Mouse (Mus musculus) neural tube, embryonic 15.5 days (tissue): ENCODE measurements at regions not wholly inside any gene's neighbourhood (a gene's known extent, or its start where the extent isn't known, plus 50 kb on each side); places are given as distances from the start of the nearest gene placed in this dataset.

Source experiments
- ATAC-seq: fragments of 200-750 bp; cut with Nextera tagmentation; 2 replicates; pipeline ENCODE4 v1.8.0; 2017; ENCODE audit warnings: mild to moderate bottlenecking, moderate TSS enrichment, moderate library complexity; ENCODE audit not compliant: low FRiP score
- H3K27ac ChIP-seq: fragments of 300-500 bp; sonication (generic); replicated peaks from 2 replicates; pipeline ENCODE4 v1.5.1; 2015; ENCODE audit warnings: mild to moderate bottlenecking, inconsistent platforms
- H3K27me3 ChIP-seq: fragments of 300-500 bp; sonication (generic); replicated peaks from 2 replicates; pipeline ENCODE4 v1.6.1; 2015; ENCODE audit warnings: inconsistent platforms
- H3K36me3 ChIP-seq: fragments of 300-500 bp; sonication (generic); 2 replicates; pipeline ENCODE4 v1.6.1; 2015; ENCODE audit warnings: inconsistent platforms
- H3K4me1 ChIP-seq: fragments of 300-500 bp; sonication (generic); 2 replicates; pipeline ENCODE4 v1.6.1; 2015; ENCODE audit warnings: inconsistent platforms
- H3K4me2 ChIP-seq: fragments of 300-500 bp; sonication (generic); 2 replicates; pipeline ENCODE4 v1.6.1; 2015; ENCODE audit warnings: inconsistent platforms, mild to moderate bottlenecking, moderate library complexity
- H3K4me3 ChIP-seq: fragments of 300-500 bp; sonication (generic); replicated peaks from 2 replicates; pipeline ENCODE4 v1.5.1; 2015; ENCODE audit warnings: mild to moderate bottlenecking, inconsistent platforms
- H3K9ac ChIP-seq: fragments of 300-500 bp; sonication (generic); replicated peaks from 2 replicates; pipeline ENCODE4 v1.6.1; 2015; ENCODE audit warnings: mild to moderate bottlenecking, inconsistent platforms
- H3K9me3 ChIP-seq: fragments of 300-500 bp; sonication (generic); replicated peaks from 2 replicates; pipeline ENCODE4 v1.6.1; 2016; ENCODE audit warnings: inconsistent platforms
- WGBS: fragments of 180-500 bp; shearing (Covaris S2); methylation state at CpG from one replicate; pipeline ENCODE4 v1.1.7; 2015; ENCODE audit warnings: mixed read lengths; 5-methylcytosine and 5-hydroxymethylcytosine counted together

GRCm38 (mm10) chr8:26533444-26534421 is 414.4 kb downstream of the Gm45692 start:
- no peak overlapping the region for H3K4me3 ChIP-seq

GRCm38 (mm10) chr8:26535816-26536215 is 416.5 kb downstream of the Gm45692 start:
- H3K4me3 ChIP-seq = no peak overlapping the region
- H3K9ac ChIP-seq = no peak overlapping the region
- H3K36me3 ChIP-seq = no peaks in the 10 kb centered on the region
- H3K4me1 ChIP-seq = no peaks in the 10 kb centered on the region
- WGBS = 54% methylated on average over 3 of the region's 3 CpGs
- no peak for ATAC-seq
- H3K27me3 ChIP-seq = no peaks in the 10 kb centered on the region
- H3K4me2 ChIP-seq = no peak overlapping the region
- H3K9me3 ChIP-seq = no peaks in the 10 kb centered on the region
- H3K27ac ChIP-seq = no peak overlapping the region

More at GRCm38 (mm10) chr8:26533444-26534421, 414.4 kb downstream of the Gm45692 start:
- Histone ChIP-seq H3K9ac (no peak overlapping the region), H3K27ac (no peak overlapping the region), H3K9me3 (no peaks in the 10 kb centered on the region), H3K4me2 (no peak overlapping the region), H3K4me1 (no peaks in the 10 kb centered on the region), H3K27me3 (no peaks in the 10 kb centered on the region), H3K36me3 (no peaks in the 10 kb centered on the region)
- 67% methylated on average over 22 of the region's 22 CpGs for WGBS
- no peak for ATAC-seq

DNA sequence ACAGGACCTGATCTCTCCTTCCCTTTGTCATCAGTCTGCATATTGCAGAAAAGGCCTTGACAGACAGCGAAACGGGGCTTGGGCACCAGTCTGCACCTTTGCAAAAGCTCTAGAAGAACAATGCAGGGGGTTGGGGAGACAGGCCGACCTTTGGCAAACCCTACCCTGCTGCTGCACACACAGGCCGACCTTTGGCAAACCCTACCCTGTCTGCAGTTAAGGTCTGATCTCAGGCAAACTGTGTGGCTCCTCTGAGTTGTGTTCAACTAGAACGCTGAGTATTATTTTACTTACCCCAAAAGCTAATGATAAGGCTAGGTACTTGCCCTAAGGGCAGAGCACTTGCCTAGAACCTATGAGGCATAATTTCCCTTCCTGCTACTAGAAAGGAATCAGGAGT is 423.4 kb upstream of the Zfp703 start:
- Histone ChIP-seq H3K36me3 (no peaks in the 10 kb centered on the region), H3K9ac (no peak overlapping the region), H3K27ac (no peak overlapping the region), H3K4me3 (no peak overlapping the region), H3K27me3 (no peaks in the 10 kb centered on the region), H3K4me1 (no peaks in the 10 kb centered on the region), H3K4me2 (no peak overlapping the region), H3K9me3 (no peaks in the 10 kb centered on the region)
- no peak for ATAC-seq
- 87% methylated on average over 5 of the region's 5 CpGs for WGBS

DNA sequence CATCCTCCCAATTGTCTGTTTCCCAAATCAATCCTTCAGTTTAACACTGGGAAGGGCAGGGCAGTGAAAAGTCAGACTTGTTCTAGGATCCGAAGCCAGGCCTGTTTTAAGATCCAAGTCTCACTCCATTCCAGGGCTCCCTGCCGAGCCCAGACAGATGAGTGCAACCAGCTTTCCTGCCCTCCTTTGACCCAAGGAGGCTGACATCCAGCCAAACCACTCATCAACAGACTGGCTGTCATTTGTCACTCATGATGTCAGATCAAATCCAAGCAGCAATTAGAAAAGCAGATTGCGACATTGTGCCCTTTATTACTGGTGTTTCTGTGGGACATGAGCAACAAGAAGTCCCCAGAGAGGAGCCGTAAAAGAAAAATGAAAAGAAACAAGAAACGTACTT is 417.9 kb upstream of the Zfp703 start:
- no peak overlapping the region for H3K4me2 ChIP-seq
- 0 out of 2 replicates have a peak, but pooled peaks cover 3% of the 10 kb centered on the region for H3K4me1 ChIP-seq
- WGBS = 56% methylated on average over 5 of the region's 5 CpGs
- ATAC-seq = no peak
- H3K36me3 ChIP-seq = no peaks in the 10 kb centered on the region
- H3K4me3 ChIP-seq = no peak overlapping the region
- H3K9me3 ChIP-seq = no peaks in the 10 kb centered on the region
- H3K9ac ChIP-seq = no peak overlapping the region
- 0 out of 2 replicates have a peak, but pooled peaks cover 4% of the 10 kb centered on the region for H3K27me3 ChIP-seq
- H3K27ac ChIP-seq = no peak overlapping the region

DNA sequence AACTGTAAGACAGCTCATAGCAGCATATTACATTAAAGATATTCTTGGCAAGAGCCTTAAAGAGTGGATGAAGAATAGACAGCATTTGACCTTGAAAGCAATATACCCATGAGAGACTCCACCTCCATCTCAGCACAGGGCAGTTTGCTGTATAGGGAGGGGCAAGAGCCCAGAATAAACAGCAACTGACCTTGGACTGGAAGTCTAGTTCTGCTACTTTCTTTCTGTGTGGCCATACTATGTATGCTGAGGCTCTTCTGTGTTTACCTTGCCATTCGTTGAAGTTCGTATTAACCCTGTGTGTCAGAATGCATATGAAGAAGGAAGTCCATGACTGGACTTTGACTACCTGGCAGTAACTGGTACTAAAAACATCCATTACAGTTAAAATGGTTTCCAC is 414.0 kb upstream of the Zfp703 start:
- no peak overlapping the region for H3K27ac ChIP-seq
- H3K27me3 ChIP-seq = 0 out of 2 replicates have a peak, but pooled peaks cover 4% of the 10 kb centered on the region
- H3K9me3 ChIP-seq = no peaks in the 10 kb centered on the region
- H3K4me2 ChIP-seq = no peak overlapping the region
- WGBS = 89% methylated on average over 2 of the region's 2 CpGs
- no peaks in the 10 kb centered on the region for H3K36me3 ChIP-seq
- ATAC-seq = no peak
- H3K9ac ChIP-seq = no peak overlapping the region
- peaks cover 6% of the 10 kb centered on the region; the same call in 1 of the 2 replicates for H3K4me1 ChIP-seq
- no peak overlapping the region for H3K4me3 ChIP-seq

DNA sequence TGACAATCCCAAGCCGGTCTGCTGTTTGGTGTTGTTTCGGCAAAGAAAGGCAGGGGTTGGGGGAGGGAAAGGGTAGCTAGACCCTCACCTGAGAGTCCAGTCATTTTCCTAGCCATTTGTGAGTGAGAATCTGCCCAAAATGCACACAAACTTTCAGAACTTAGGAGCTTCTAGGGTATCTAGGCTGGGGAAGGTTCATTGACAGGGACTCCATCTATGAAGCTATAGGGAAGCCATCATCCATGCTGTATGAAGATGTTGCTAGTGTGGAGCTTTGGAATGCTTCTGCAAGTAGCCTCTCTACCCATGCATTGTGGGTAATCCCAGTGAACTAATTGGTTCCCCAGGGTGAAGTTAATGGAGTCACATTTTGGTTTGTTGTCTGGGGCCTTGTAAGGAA is 412.9 kb upstream of the Zfp703 start:
- no peak for ATAC-seq
- 93% methylated on average over 2 of the region's 2 CpGs for WGBS
- Histone ChIP-seq H3K36me3 (no peaks in the 10 kb centered on the region), H3K9ac (no peak overlapping the region), H3K27ac (no peak overlapping the region), H3K4me2 (no peak overlapping the region), H3K27me3 (0 out of 2 replicates have a peak, but pooled peaks cover 4% of the 10 kb centered on the region), H3K4me1 (peaks cover 13% of the 10 kb centered on the region; the same call in 1 of the 2 replicates), H3K9me3 (no peaks in the 10 kb centered on the region), H3K4me3 (no peak overlapping the region)

DNA sequence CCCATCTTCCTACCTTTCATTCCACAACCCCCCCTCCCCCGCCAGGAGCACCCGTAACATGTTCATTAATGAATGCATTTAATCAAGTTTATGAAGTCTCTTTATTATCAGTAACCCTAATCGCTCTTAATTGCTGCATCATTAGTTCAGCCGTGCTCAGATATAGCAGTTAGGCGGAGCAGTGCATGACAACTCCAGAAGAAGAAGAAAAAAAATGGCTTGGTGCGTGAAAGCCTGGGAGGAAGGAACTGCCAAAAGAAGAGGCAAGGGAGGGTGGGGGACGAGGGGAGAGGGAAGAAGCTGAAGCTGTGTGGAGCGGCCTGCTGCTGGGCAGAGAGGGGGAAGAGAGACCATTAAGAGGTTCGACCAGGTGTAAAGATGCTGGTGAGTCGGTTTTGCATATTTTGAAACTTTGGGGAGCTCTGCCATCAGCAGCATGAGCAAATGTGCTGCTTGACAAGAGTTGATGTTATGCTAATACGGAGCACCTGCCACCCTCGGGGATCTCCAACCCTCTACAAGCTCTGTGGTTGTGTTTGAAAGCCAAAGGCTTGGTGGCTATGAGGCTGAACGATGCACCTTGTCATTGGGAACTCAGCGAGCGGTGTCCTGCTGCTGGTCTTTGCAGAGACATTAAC is 408.6 kb upstream of the Zfp703 start:
- no peaks in the 10 kb centered on the region for H3K27me3 ChIP-seq
- no peak overlapping the region for H3K4me2 ChIP-seq
- no peak overlapping the region for H3K9ac ChIP-seq
- H3K36me3 ChIP-seq = no peaks in the 10 kb centered on the region
- no peak overlapping the region for H3K4me3 ChIP-seq
- H3K9me3 ChIP-seq = no peaks in the 10 kb centered on the region
- peaks cover 11% of the 10 kb centered on the region; the same call in 1 of the 2 replicates for H3K4me1 ChIP-seq
- no peak overlapping the region for H3K27ac ChIP-seq
- ATAC-seq = peak; percentile 31; the same call in 1 of the 2 replicates
- WGBS = 58% methylated on average over 15 of the region's 15 CpGs

DNA sequence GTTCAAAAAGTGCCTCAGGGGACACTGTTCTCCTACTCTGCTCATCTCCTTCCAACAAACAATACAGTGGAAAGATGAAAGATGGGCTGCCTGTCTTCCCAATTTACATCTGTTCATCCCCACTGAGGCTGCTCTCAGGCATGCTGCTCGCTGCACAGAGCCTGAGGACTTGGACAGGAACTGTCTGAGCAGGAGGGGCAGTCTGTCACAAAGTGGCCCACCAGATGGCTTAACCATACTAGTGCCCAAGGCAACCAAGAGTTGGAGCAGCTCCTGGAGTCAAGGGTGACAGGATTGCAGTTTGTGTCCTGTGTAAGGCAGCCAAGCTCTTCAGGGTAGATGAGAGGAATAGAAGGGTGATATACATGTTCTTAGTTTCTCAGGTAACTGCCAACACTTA is 388.3 kb upstream of the Zfp703 start:
- Histone ChIP-seq H3K4me3 (no peak overlapping the region), H3K4me1 (peaks cover 19% of the 10 kb centered on the region), H3K36me3 (no peaks in the 10 kb centered on the region), H3K9ac (no peak overlapping the region), H3K4me2 (no peak overlapping the region), H3K27ac (no peak overlapping the region), H3K27me3 (no peaks in the 10 kb centered on the region), H3K9me3 (no peaks in the 10 kb centered on the region)
- 56% methylated on average over 1 of the region's 1 CpGs for WGBS
- ATAC-seq = no peak

- H3K27ac ChIP-seq = 0 out of 2 replicates have a peak overlapping the region, but pooled peaks have one; percentile 37
- no peaks in the 10 kb centered on the region for H3K36me3 ChIP-seq
- H3K9me3 ChIP-seq = no peaks in the 10 kb centered on the region
- WGBS = 70% methylated on average over 2 of the region's 2 CpGs
- no peak overlapping the region for H3K9ac ChIP-seq
- no peak overlapping the region for H3K4me2 ChIP-seq
- no peaks in the 10 kb centered on the region for H3K27me3 ChIP-seq
- no peak overlapping the region for H3K4me3 ChIP-seq
- H3K4me1 ChIP-seq = peaks cover 37% of the 10 kb centered on the region
- ATAC-seq = peak; percentile 53
Observed at GRCm38 (mm10) chr8:26590591-26591212, 386.4 kb upstream of the Zfp703 start.

GRCm38 (mm10) chr8:26591266-26591665 is 385.9 kb upstream of the Zfp703 start:
- Histone ChIP-seq H3K9me3 (no peaks in the 10 kb centered on the region), H3K27me3 (no peaks in the 10 kb centered on the region), H3K4me1 (peaks cover 42% of the 10 kb centered on the region), H3K27ac (peak overlapping the region; percentile 28; the same call in 1 of the 2 replicates), H3K36me3 (no peaks in the 10 kb centered on the region), H3K4me3 (no peak overlapping the region), H3K9ac (no peak overlapping the region), H3K4me2 (no peak overlapping the region)
- WGBS = 32% methylated on average over 3 of the region's 3 CpGs
- ATAC-seq = no peak

GRCm38 (mm10) chr8:26593536-26594368 is 383.4 kb upstream of the Zfp703 start:
- Histone ChIP-seq H3K9ac (no peak overlapping the region), H3K27ac (0 out of 2 replicates have a peak overlapping the region, but pooled peaks have one; percentile 23), H3K4me3 (no peak overlapping the region), H3K36me3 (no peaks in the 10 kb centered on the region), H3K4me1 (peaks cover 46% of the 10 kb centered on the region), H3K27me3 (no peaks in the 10 kb centered on the region), H3K9me3 (no peaks in the 10 kb centered on the region), H3K4me2 (no peak overlapping the region)
- 15% methylated on average over 5 of the region's 5 CpGs for WGBS
- no peak for ATAC-seq
